Mouse (Mus musculus) neural tube, embryonic 13.5 days (tissue): ENCODE data around the gene Pcsk4. TPM values are rescaled to one million over a fixed set of nuclear protein-coding genes. Genes with fewer than 3 reads are reported as not detected.
A peak's percentile ranks its signal among the peaks of the same experiment; 100 is the strongest.

ENCODE experiments used
- ATAC-seq: fragments of 200-750 bp; cut with Nextera tagmentation; 2 replicates; pipeline ENCODE4 v1.8.0; 2017; ENCODE audit warnings: low read depth, mild to moderate bottlenecking, moderate TSS enrichment, moderate library complexity
- H3K27ac ChIP-seq: fragments of 300-500 bp; sonication (generic); replicated peaks from 2 replicates; pipeline ENCODE4 v1.5.1; 2015; ENCODE audit warnings: moderate library complexity, mild to moderate bottlenecking, inconsistent platforms
- H3K27me3 ChIP-seq: fragments of 300-500 bp; sonication (generic); 2 replicates; pipeline ENCODE4 v1.6.1; 2015; ENCODE audit warnings: mild to moderate bottlenecking, inconsistent platforms
- H3K36me3 ChIP-seq: fragments of 300-500 bp; sonication (generic); 2 replicates; pipeline ENCODE4 v1.6.1; 2015; ENCODE audit warnings: mild to moderate bottlenecking, inconsistent platforms
- H3K4me1 ChIP-seq: fragments of 300-500 bp; sonication (generic); replicated peaks from 2 replicates; pipeline ENCODE4 v1.6.1; 2015; ENCODE audit warnings: inconsistent platforms
- H3K4me2 ChIP-seq: fragments of 300-500 bp; sonication (generic); 2 replicates; pipeline ENCODE4 v1.6.1; 2015; ENCODE audit warnings: inconsistent platforms, mild to moderate bottlenecking, moderate library complexity
- H3K4me3 ChIP-seq: fragments of 300-500 bp; sonication (generic); 2 replicates; pipeline ENCODE4 v1.5.1; 2015; ENCODE audit warnings: mild to moderate bottlenecking, inconsistent platforms
- H3K9ac ChIP-seq: fragments of 300-500 bp; sonication (generic); 2 replicates; pipeline ENCODE4 v1.6.1; 2015; ENCODE audit warnings: moderate library complexity, mild to moderate bottlenecking, inconsistent platforms
- H3K9me3 ChIP-seq: fragments of 300-500 bp; sonication (generic); 2 replicates; pipeline ENCODE4 v1.6.1; 2016; ENCODE audit warnings: inconsistent platforms
- WGBS: fragments of 180-500 bp; shearing (Covaris S2); methylation state at CpG from one replicate; pipeline ENCODE4 v1.1.7; 2015; 5-methylcytosine and 5-hydroxymethylcytosine counted together
- polyA plus RNA-seq: library from polyadenylated mRNA; unstranded; fragments of >200 nt; fragmentation: Nextera tagmentation; extraction: Ambion mirVana; gene quantifications from 2 replicates; pipeline ENCODE4 v1.2.1, GENCODE M21; 2015

The Pcsk4 gene
- polyA plus RNA-seq, 1 experiment from 2014 or later: 3.6 TPM

DNA sequence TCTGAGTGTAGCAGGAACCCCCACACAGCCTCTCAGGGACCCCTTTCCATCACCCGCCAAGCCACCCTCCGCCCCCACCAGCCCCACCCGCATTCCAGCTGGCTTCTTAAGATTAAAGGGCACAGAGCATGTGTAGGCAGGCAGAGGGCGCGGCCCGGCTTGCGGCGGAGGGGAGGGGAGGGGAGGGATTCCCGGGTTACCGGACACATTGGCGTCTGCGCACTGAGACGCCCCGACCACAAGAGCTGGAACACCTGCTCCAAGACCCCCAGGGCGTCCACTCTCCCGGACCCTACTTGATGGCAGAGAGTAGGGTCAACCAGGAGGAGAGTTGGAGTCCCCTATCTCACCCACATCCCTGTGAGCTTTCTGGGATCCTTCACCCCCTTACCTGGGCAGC is 15.8 kb upstream of the Pcsk4 start:
- no peak overlapping the region for H3K9ac ChIP-seq
- no peak overlapping the region for H3K27ac ChIP-seq
- WGBS: 5% methylated on average over 16 of the region's 16 CpGs
- ATAC-seq: no peak
- H3K4me2 ChIP-seq: no peak overlapping the region
- H3K4me3 ChIP-seq: no peak overlapping the region
- H3K36me3 ChIP-seq: no peaks in the 10 kb centered on the region
- H3K9me3 ChIP-seq: no peaks in the 10 kb centered on the region
- peaks cover 100% of the 10 kb centered on the region for H3K27me3 ChIP-seq
- peaks cover 50% of the 10 kb centered on the region for H3K4me1 ChIP-seq

DNA sequence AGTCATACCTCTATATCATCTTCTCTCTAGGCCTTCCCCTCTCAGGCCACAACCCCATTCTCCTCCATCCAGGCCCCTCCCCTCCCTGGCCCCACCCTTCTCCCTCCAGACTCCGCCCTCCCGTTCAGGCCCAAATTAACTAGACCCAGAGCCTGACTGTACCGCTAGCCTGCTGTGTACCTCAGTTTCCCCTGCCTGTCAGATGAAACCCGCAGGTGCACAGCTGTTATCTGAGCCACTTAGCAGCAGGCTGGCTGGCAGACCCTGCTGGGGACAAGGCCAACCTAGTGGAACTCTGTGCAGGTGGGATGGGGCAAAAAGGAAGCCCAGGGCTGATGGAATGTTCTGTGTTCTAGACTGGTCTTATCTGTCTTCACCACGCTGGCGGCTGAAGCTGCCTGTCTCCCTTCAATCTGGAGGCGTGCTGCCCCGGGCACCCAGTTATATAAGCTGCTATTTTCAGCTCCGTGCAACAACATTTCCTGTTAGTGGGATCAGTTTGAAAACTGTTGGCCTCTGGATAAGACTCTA is 14.9 kb upstream of the Pcsk4 start:
- no peak overlapping the region for H3K9ac ChIP-seq
- ATAC-seq: no peak
- no peaks in the 10 kb centered on the region for H3K9me3 ChIP-seq
- WGBS: 45% methylated on average over 9 of the region's 9 CpGs
- no peak overlapping the region for H3K27ac ChIP-seq
- H3K4me2 ChIP-seq: no peak overlapping the region
- H3K36me3 ChIP-seq: no peaks in the 10 kb centered on the region
- peaks cover 50% of the 10 kb centered on the region for H3K4me1 ChIP-seq
- no peak overlapping the region for H3K4me3 ChIP-seq
- peaks cover 96% of the 10 kb centered on the region for H3K27me3 ChIP-seq

DNA sequence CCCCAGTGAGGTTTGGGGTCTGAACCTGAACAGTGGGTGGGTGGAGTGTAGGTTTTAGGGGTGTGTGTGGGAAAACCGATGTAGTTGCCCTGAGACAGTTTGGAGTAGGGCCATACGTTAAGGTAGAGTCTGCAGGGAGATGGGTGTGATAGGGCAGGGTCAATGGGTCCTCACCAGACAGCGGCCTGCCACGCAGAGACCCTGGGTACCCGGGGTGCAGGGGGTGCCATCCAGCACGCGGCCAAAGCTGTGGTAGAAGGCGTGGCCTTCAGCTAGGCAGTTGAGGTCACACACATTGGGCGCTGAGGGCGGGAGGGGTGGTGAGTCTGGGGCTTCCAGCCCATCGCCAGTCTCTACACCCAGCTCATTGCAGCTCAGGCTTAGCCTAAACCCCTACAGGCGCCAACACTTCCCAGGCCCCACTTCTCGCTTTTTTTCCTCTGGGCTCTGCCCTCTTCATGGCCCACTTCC is 14.2 kb upstream of the Pcsk4 start:
- H3K36me3 ChIP-seq: no peaks in the 10 kb centered on the region
- peak overlapping the region; percentile 52 for H3K4me2 ChIP-seq
- peak overlapping the region; percentile 43; the same call in 1 of the 2 replicates for H3K9ac ChIP-seq
- H3K27me3 ChIP-seq: peaks cover 91% of the 10 kb centered on the region
- 25% methylated on average over 13 of the region's 13 CpGs for WGBS
- no peaks in the 10 kb centered on the region for H3K9me3 ChIP-seq
- peak; percentile 28 for ATAC-seq
- H3K27ac ChIP-seq: no peak overlapping the region
- H3K4me1 ChIP-seq: peaks cover 44% of the 10 kb centered on the region
- peak overlapping the region; percentile 30 for H3K4me3 ChIP-seq

DNA sequence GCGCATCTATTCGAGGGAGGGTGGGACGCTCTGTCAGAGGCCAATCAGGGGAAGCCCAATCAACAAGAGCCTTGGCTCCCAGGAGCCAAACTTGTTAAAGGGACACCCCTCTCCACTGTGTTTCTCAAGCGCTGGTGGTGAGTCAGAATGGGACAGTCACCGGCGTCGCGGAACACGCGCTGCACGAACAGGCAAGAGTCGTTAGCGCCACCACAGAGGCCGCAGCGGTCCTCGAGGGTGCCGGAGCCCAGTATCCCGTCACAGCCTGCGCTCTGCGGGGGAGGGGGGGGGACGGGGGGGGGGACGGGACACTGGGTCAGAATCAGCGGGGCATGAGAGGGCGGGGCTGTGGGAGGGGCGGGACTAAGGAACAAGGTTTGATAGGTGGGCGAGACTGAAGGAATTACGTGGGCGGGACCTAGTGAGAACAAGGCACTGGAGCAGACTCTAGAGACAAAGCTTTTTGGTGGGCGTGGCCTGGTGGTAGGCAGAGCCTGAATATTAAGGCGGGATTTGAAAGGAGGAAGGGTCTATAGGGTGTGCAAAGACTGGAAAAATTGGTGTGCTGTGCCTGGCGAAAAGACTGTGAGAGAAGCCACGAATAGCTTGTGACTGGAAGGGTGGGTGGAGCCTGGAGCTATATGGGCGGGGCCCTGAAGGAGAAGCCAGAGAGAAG is 13.6 kb upstream of the Pcsk4 start:
- Histone ChIP-seq H3K4me2 (peak overlapping the region; percentile 52), H3K27ac (no peak overlapping the region), H3K9me3 (no peaks in the 10 kb centered on the region), H3K9ac (peak overlapping the region; percentile 43; the same call in 1 of the 2 replicates), H3K36me3 (no peaks in the 10 kb centered on the region), H3K4me1 (peaks cover 39% of the 10 kb centered on the region), H3K27me3 (peaks cover 89% of the 10 kb centered on the region), H3K4me3 (peak overlapping the region; percentile 30)
- under 1% methylated on average over 29 of the region's 33 CpGs for WGBS
- ATAC-seq: peak; percentile 61

DNA sequence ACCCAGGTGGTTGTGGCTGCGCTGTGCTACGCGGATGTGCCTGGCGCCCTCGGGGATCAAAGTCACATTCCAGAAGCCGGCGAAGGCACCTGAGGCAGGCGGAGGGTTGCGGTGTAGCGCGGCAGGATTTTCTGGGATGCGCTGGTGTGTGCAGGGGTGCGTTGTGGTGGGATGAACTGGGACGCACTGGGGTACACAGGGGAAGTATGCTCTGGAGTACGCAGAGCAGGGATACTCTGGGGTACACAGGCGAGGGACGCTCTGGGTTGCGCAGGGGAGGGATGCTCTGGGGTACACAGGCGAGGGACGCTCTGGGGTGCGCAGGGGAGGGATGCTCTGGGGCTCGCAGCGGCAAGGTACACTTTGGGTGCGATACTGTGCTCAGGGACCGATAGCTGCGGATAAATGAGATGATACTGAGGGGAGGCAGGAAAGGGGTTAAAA is 13.0 kb upstream of the Pcsk4 start:
- Histone ChIP-seq H3K4me2 (peak overlapping the region; percentile 52), H3K9ac (peak overlapping the region; percentile 43; the same call in 1 of the 2 replicates), H3K9me3 (no peaks in the 10 kb centered on the region), H3K27ac (no peak overlapping the region), H3K36me3 (no peaks in the 10 kb centered on the region), H3K4me1 (peaks cover 33% of the 10 kb centered on the region), H3K4me3 (peak overlapping the region; percentile 30), H3K27me3 (peaks cover 84% of the 10 kb centered on the region)
- 2% methylated on average over 26 of the region's 26 CpGs for WGBS
- peak; percentile 29 for ATAC-seq

DNA sequence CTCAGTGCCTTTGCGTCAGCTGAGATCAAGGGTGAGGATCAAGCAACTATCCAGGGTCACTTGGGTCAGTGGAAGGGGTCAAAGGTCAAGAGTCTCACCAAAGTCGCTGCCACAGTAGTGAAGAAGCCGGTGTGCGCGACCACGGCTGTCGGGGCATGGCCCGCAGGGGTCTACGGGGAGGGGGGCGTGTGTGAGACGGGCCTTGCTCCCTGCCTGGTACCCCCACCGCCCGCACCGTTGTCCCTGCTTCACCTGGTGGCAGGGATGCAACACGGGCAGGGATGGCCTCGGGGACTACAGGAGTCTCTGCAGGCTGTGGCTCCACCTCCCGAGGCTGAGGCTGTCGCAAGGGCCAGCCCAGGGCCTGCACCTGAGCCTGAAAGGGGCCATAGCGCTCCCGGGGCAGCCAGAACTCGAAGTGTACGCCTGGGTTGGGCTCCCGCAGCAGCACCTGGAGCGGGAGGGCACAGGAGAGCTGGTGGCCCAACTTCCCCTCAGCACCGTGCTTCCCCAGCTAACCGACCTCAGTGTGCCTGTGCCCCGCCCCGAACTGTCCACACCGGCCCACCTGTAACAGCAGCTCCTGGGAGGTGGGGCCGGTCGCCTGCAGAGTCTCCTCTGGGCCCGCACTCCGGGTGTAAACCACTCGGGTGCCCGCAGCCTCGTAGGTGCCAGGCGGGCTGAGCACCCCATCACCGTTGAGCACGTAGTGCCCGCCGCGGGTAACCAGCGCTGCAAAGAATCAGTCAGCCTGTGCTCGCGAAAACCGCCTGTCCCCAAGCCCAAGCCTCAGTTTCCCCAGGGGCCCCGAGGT is 12.4 kb upstream of the Pcsk4 start:
- 2% methylated on average over 47 of the region's 47 CpGs for WGBS
- Histone ChIP-seq H3K36me3 (no peaks in the 10 kb centered on the region), H3K4me1 (peaks cover 31% of the 10 kb centered on the region), H3K4me2 (peak overlapping the region; percentile 52), H3K27me3 (peaks cover 83% of the 10 kb centered on the region), H3K9me3 (no peaks in the 10 kb centered on the region), H3K4me3 (peak overlapping the region; percentile 30), H3K9ac (peak overlapping the region; percentile 43; the same call in 1 of the 2 replicates), H3K27ac (no peak overlapping the region)
- no peak for ATAC-seq

DNA sequence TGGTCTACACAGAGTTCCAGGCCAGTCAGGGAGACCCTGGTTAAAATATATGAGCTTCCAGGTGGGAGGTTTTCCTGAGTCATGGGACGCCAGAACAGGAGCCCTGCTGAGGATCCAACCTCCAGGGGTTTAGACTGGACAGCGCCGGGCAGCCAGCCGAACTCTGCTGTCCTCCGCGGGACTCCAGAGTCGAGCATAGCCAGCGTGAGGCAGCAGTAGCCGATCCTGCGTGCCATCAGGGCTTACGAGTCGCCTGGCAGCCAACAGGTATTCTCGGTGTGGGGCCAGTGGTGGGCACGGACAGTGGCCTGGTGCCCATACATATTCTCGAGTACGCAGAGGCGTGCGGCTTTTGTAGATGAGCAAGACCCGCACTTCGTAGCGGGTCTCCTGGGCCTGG is 11.7 kb upstream of the Pcsk4 start:
- H3K9me3 ChIP-seq: no peaks in the 10 kb centered on the region
- ATAC-seq: no peak
- H3K27ac ChIP-seq: no peak overlapping the region
- H3K36me3 ChIP-seq: no peaks in the 10 kb centered on the region
- no peak overlapping the region for H3K4me3 ChIP-seq
- peaks cover 31% of the 10 kb centered on the region for H3K4me1 ChIP-seq
- WGBS: 8% methylated on average over 21 of the region's 21 CpGs
- no peak overlapping the region for H3K9ac ChIP-seq
- peaks cover 77% of the 10 kb centered on the region for H3K27me3 ChIP-seq
- H3K4me2 ChIP-seq: no peak overlapping the region

DNA sequence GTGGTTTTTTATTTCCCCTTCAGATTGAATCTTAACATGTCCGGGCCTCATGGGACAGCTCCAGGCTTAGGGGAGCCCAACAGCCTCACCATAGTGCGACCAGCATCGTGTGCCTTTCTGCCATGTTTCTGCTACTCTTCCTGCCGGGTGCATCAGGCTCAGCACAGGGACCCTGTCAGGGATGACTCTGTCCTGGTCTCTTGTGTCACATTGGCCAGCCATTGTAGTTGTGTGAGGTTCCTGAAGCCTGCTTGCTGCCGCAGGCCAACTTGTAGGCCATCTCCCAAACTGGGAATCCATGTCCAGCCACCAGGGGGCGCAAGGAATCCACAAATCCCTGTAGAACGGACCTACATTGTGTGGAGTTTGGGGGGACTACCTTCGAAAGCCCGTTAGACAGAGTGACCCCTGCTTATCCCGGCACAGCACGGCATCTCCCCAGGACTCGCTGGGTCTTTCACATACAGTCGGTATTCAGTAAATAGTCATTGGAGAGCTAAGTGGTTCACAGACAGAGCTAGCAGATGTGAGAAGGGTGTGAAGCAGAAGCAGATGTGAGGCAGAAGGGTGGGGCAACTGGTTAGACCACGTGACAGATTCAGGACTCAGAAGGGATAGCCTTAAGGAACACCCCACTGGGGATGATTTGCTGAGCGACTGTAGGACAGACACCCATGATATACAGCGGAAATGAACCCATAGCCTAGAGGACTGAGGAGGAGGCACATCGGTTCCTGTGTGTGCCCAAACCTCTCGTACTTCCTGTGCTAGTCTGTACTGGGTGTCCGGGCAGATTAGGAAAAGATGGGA is 10.8 kb upstream of the Pcsk4 start:
- Histone ChIP-seq H3K4me1 (peaks cover 29% of the 10 kb centered on the region), H3K9me3 (no peaks in the 10 kb centered on the region), H3K27ac (no peak overlapping the region), H3K4me2 (peak overlapping the region; percentile 21; the same call in 1 of the 2 replicates), H3K4me3 (no peak overlapping the region), H3K27me3 (peaks cover 68% of the 10 kb centered on the region), H3K9ac (no peak overlapping the region), H3K36me3 (no peaks in the 10 kb centered on the region)
- WGBS: 22% methylated on average over 19 of the region's 19 CpGs
- ATAC-seq: 0 out of 2 replicates have a peak, but pooled peaks have one; percentile 21

DNA sequence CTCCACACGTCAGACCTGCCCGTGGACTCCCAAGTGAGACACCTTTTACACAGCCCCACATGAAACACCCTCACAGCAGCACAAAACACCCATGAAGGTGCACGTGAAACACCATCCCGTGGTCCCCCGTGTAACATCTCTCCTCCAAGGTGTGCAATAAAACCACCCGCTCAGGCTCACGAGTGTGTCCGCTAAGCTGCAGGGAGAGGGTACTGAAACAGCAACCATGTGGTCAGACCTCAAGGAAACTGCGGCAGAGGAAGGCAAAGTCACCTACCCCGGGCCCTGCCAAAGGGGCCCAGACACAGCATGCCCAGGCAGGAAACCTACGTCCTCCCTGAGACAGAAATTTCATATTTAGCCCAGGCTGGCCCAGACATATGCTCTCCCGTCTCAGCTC is 7.0 kb upstream of the Pcsk4 start:
- no peak for ATAC-seq
- H3K9me3 ChIP-seq: no peaks in the 10 kb centered on the region
- H3K27ac ChIP-seq: no peak overlapping the region
- WGBS: 86% methylated on average over 12 of the region's 12 CpGs
- peaks cover 3% of the 10 kb centered on the region for H3K4me1 ChIP-seq
- H3K27me3 ChIP-seq: peaks cover 49% of the 10 kb centered on the region
- no peak overlapping the region for H3K4me3 ChIP-seq
- no peak overlapping the region for H3K9ac ChIP-seq
- H3K4me2 ChIP-seq: no peak overlapping the region
- H3K36me3 ChIP-seq: no peaks in the 10 kb centered on the region

DNA sequence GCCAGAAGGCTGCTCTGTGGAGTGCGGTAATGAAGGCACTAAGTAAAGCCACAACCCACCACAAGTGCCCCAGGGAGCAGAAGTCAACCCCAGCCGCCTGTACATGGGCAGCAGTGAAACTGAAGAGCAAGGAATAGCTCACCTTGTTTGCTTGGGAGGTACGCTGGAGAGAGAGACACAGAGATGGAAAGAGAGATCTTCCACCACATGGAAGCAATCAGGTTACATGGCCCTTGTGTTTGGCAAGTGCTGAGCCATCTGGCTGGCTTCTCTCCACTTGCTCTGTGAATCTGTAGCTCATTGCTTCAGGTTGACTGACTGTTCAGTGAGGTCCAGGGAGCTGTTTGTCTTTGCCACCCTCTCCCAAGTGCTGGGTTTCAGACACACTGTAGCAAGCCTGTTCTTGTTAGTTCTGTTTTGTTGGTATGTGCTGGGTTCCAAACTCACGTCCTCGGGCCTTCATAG is 3.3 kb upstream of the Pcsk4 start:
- H3K4me2 ChIP-seq: no peak overlapping the region
- H3K9ac ChIP-seq: no peak overlapping the region
- no peak overlapping the region for H3K27ac ChIP-seq
- no peaks in the 10 kb centered on the region for H3K36me3 ChIP-seq
- H3K27me3 ChIP-seq: peaks cover 34% of the 10 kb centered on the region
- H3K4me1 ChIP-seq: peaks cover 18% of the 10 kb centered on the region
- H3K9me3 ChIP-seq: no peaks in the 10 kb centered on the region
- no peak for ATAC-seq
- no peak overlapping the region for H3K4me3 ChIP-seq
- WGBS: 82% methylated on average over 5 of the region's 5 CpGs

DNA sequence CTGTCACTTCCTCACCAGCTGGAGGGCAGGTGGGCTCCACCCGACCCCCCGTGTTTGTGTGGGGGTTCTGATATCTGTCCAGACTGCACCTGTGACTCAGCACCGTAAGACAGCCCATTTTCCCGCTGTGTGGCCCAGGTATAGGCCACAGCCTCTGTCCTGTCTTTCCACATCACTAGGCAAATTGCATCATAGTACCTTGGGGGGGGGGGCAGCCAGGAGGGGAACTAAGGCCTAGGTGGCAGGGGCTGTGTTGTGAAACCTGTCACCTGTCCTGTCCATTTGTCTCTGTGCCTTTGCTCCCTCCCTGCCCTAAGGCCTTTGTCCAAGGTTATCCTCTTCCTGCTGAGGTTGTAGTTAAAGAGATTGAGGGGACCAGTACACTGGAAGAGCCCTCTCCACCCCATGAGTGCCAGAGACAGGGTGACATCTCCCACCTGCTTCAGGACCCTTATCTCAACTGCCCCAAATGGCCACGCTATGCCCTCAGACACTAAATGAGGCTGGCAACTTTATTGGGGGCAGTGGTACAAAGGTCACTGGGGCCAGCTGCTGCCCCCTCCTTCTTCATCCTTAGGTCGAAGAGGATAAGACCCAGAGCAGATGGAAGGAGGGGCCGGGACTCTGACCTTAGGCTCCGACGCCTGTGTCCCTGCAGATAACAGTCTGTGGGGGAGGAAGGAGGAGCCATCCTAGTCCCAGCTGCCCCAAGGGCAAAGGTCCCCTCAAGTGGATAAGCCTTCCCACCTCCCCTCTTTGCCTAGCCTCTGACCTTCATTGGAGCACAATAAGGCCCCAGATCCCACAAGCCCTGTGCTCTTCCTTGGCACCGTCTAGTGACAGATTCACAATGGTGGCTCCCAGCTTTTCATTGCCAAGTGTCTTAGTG is 2.6 kb upstream of the Pcsk4 start:
- 69% methylated on average over 10 of the region's 10 CpGs for WGBS
- no peak overlapping the region for H3K4me3 ChIP-seq

More for the DNA sequence above, 2.6 kb upstream of the Pcsk4 start:
- Histone ChIP-seq H3K9me3 (no peaks in the 10 kb centered on the region), H3K4me1 (peaks cover 18% of the 10 kb centered on the region), H3K27ac (no peak overlapping the region), H3K36me3 (no peaks in the 10 kb centered on the region), H3K4me2 (no peak overlapping the region), H3K9ac (no peak overlapping the region), H3K27me3 (peaks cover 29% of the 10 kb centered on the region)
- no peak for ATAC-seq
